Mouse (Mus musculus) brain, embryonic 14.5 days (tissue): ENCODE measurements around the gene Elovl6.

ENCODE experiments used
- CTCF ChIP-seq: fragments of 200-500 bp; IDR thresholded peaks from 2 replicates; pipeline ENCODE4 v1.5.1; 2012; ENCODE audit warnings: inconsistent platforms, mild to moderate bottlenecking, moderate library complexity, borderline replicate concordance; ENCODE audit not compliant: insufficient read depth, insufficient read length; ENCODE audit errors: extremely low read depth
- POLR2A ChIP-seq: fragments of 200-500 bp; IDR thresholded peaks from 2 replicates; pipeline ENCODE4 v1.6.1; 2012; ENCODE audit warnings: mild to moderate bottlenecking, inconsistent platforms, borderline replicate concordance; ENCODE audit not compliant: poor library complexity, insufficient read depth, insufficient read length, severe bottlenecking; ENCODE audit errors: extremely low read depth

DNA sequence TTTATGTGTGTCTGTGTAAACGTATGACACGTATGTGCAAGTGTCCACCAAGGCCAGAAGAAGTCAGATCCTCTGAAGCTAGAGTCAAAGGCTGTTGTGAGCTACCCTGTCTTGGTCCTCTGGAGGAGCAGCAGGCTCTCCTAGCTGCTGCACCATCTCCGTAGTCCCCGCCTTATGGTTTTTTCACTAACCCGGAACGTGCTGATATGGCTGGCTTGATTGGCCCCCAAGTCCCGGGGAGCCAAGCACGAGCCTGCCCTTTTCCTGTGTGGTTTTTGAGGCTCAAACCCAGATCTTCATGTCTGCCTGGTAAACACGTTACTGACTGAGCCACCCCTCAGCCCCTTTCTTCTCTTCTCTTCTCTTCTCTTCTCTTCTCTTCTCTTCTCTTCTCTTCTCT, 21.0 kb downstream of the Elovl6 start:
- TF ChIP-seq POLR2A, result no peak
- no peak for TF ChIP-seq CTCF
